Mouse (Mus musculus) erythroblast, embryonic 14.5 days (primary cell): ENCODE measurements around the gene Ear1. TPM values are rescaled to one million over a fixed set of nuclear protein-coding genes. Genes with fewer than 3 reads are reported as not detected.
A peak's percentile ranks its signal among the peaks of the same experiment; 100 is the strongest.
"Not testable (repeated sequence)": the region's sequence is repeated elsewhere in the genome, so short reads cannot be mapped to it uniquely, and the experiment has no call there.

Experiments
- H3K27me3 ChIP-seq: 2 replicates; pipeline ENCODE4 v1.6.1; 2012; ENCODE audit warnings: inconsistent platforms; ENCODE audit not compliant: control insufficient read depth
- H3K36me3 ChIP-seq: 2 replicates; pipeline ENCODE4 v1.6.1; 2012; ENCODE audit warnings: mild to moderate bottlenecking, inconsistent platforms; ENCODE audit not compliant: control insufficient read depth
- H3K4me1 ChIP-seq: 2 replicates; pipeline ENCODE4 v1.6.1; 2012; ENCODE audit warnings: inconsistent platforms; ENCODE audit not compliant: control insufficient read depth
- H3K4me3 ChIP-seq: replicated peaks from 2 replicates; pipeline ENCODE3; 2012; ENCODE audit warnings: moderate library complexity, mild to moderate bottlenecking, inconsistent platforms
- H3K9me3 ChIP-seq: 2 replicates; pipeline ENCODE4 v1.6.1; 2012; ENCODE audit warnings: low read length, inconsistent platforms, mixed read lengths; ENCODE audit not compliant: control insufficient read depth
- polyA plus RNA-seq: library from polyadenylated mRNA; stranded (reverse); fragments of >175 nt; gene quantifications from 2 replicates; pipeline ENCODE4 v1.2.3, GENCODE M21; 2012

Gene Ear1
- polyA plus RNA-seq = not detected in 2 replicates

GRCm38 (mm10) chr14:43875417-43875816 lies at the start of gene Ear1:
Ear1 (minus strand) TSS chr14:43875517.
- H3K9me3 ChIP-seq, H3K27me3 ChIP-seq, H3K36me3 ChIP-seq, H3K4me1 ChIP-seq, H3K4me3 ChIP-seq: not testable (repeated sequence)

- not testable (repeated sequence) for H3K9me3 ChIP-seq, H3K4me1 ChIP-seq, H3K36me3 ChIP-seq, H3K27me3 ChIP-seq
- H3K4me3 ChIP-seq = peak within 1 kb of the TSS; percentile 52
Measured at GRCm38 (mm10) chr14:43924688-43925403, 49.5 kb upstream of the Ear1 start, which contains the start of gene Gm8113. Gm8113 (plus strand) TSS chr14:43925390.

- not testable (repeated sequence) for H3K27me3 ChIP-seq, H3K36me3 ChIP-seq, H3K4me1 ChIP-seq, H3K4me3 ChIP-seq, H3K9me3 ChIP-seq
Measured at GRCm38 (mm10) chr14:43923459-43923858, 48.1 kb upstream of the Ear1 start, which contains the start of gene Ear10. Ear10 (minus strand) TSS chr14:43923559.

GRCm38 (mm10) chr14:43918214-43918613 lies 42.9 kb upstream of the Ear1 start:
- H3K9me3 ChIP-seq, H3K4me1 ChIP-seq, H3K36me3 ChIP-seq, H3K27me3 ChIP-seq, H3K4me3 ChIP-seq: not testable (repeated sequence)

GRCm38 (mm10) chr14:43898577-43898976 lies 23.3 kb upstream of the Ear1 start:
- not testable (repeated sequence) for H3K36me3 ChIP-seq, H3K9me3 ChIP-seq, H3K4me3 ChIP-seq, H3K27me3 ChIP-seq, H3K4me1 ChIP-seq

- not testable (repeated sequence) for H3K9me3 ChIP-seq, H3K36me3 ChIP-seq, H3K27me3 ChIP-seq, H3K4me1 ChIP-seq, H3K4me3 ChIP-seq
Measured at GRCm38 (mm10) chr14:43895357-43895756, 20.0 kb upstream of the Ear1 start.

- not testable (repeated sequence) for H3K36me3 ChIP-seq, H3K4me3 ChIP-seq, H3K9me3 ChIP-seq, H3K4me1 ChIP-seq, H3K27me3 ChIP-seq
Measured at GRCm38 (mm10) chr14:43891288-43891687, 16.0 kb upstream of the Ear1 start.

- H3K27me3 ChIP-seq, H3K4me3 ChIP-seq, H3K36me3 ChIP-seq, H3K4me1 ChIP-seq, H3K9me3 ChIP-seq: not testable (repeated sequence)
Measured at GRCm38 (mm10) chr14:43886235-43886634, 10.9 kb upstream of the Ear1 start.

GRCm38 (mm10) chr14:43879966-43880545 lies 4.7 kb upstream of the Ear1 start:
- H3K9me3 ChIP-seq, H3K4me3 ChIP-seq, H3K4me1 ChIP-seq, H3K36me3 ChIP-seq, H3K27me3 ChIP-seq: not testable (repeated sequence)

GRCm38 (mm10) chr14:43877789-43878188 lies 2.5 kb upstream of the Ear1 start:
- not testable (repeated sequence) for H3K4me3 ChIP-seq, H3K36me3 ChIP-seq, H3K9me3 ChIP-seq, H3K27me3 ChIP-seq, H3K4me1 ChIP-seq

GRCm38 (mm10) chr14:43874862-43875261 lies 455 bp downstream of the Ear1 start:
- H3K27me3 ChIP-seq, H3K36me3 ChIP-seq, H3K9me3 ChIP-seq, H3K4me3 ChIP-seq, H3K4me1 ChIP-seq: not testable (repeated sequence)

GRCm38 (mm10) chr14:43860522-43860921 lies 14.8 kb downstream of the Ear1 start:
- not testable (repeated sequence) for H3K9me3 ChIP-seq, H3K27me3 ChIP-seq, H3K36me3 ChIP-seq, H3K4me1 ChIP-seq, H3K4me3 ChIP-seq

GRCm38 (mm10) chr14:43859465-43859864 lies 15.9 kb downstream of the Ear1 start:
- not testable (repeated sequence) for H3K4me3 ChIP-seq, H3K9me3 ChIP-seq, H3K4me1 ChIP-seq, H3K27me3 ChIP-seq, H3K36me3 ChIP-seq

GRCm38 (mm10) chr14:43843949-43844573 lies 31.3 kb downstream of the Ear1 start:
- not testable (repeated sequence) for H3K9me3 ChIP-seq, H3K4me3 ChIP-seq, H3K4me1 ChIP-seq, H3K36me3 ChIP-seq, H3K27me3 ChIP-seq

- H3K27me3 ChIP-seq, H3K36me3 ChIP-seq, H3K4me3 ChIP-seq, H3K9me3 ChIP-seq, H3K4me1 ChIP-seq: not testable (repeated sequence)
Measured at GRCm38 (mm10) chr14:43840976-43841375, 34.3 kb downstream of the Ear1 start.
